Mouse (Mus musculus): ENCODE results near the gene Cd300lg.

Gene Cd300lg

GRCm38 (mm10) chr11:102041350-102041949, at the start of gene Cd300lg:
Gene Cd300lg, plus strand, starts transcription at chr11:102041509.
- DNase-seq (ENCODE audit: low spot score in 2 of 2), result no peak

- DNase-seq (ENCODE audit: low spot score in 2 of 2), result no peak
Observed at GRCm38 (mm10) chr11:101991813-101992212, 49.5 kb upstream of the Cd300lg start.

GRCm38 (mm10) chr11:101992411-101992810, 48.9 kb upstream of the Cd300lg start:
- no peak for DNase-seq (ENCODE audit: low spot score in 2 of 2)

GRCm38 (mm10) chr11:101994100-101994499, 47.2 kb upstream of the Cd300lg start:
- DNase-seq (ENCODE audit: low spot score in 2 of 2), result no peak

GRCm38 (mm10) chr11:101995938-101996337, 45.4 kb upstream of the Cd300lg start:
- DNase-seq (ENCODE audit: low spot score in 2 of 2), result no peak

- no peak for DNase-seq (ENCODE audit: low spot score in 2 of 2)
Observed at GRCm38 (mm10) chr11:101998258-101998657, 43.1 kb upstream of the Cd300lg start.

GRCm38 (mm10) chr11:101999466-101999865, 41.8 kb upstream of the Cd300lg start:
- no peak for DNase-seq (ENCODE audit: low spot score in 2 of 2)

- DNase-seq (ENCODE audit: low spot score in 2 of 2), result no peak
Observed at GRCm38 (mm10) chr11:102004251-102004650, 37.1 kb upstream of the Cd300lg start.

GRCm38 (mm10) chr11:102006271-102006670, 35.0 kb upstream of the Cd300lg start:
- no peak for DNase-seq (ENCODE audit: low spot score in 2 of 2)

GRCm38 (mm10) chr11:102006688-102007087, 34.6 kb upstream of the Cd300lg start:
- no peak for DNase-seq (ENCODE audit: low spot score in 2 of 2)

- no peak for DNase-seq (ENCODE audit: low spot score in 2 of 2)
Observed at GRCm38 (mm10) chr11:102008372-102008771, 32.9 kb upstream of the Cd300lg start.

- DNase-seq (ENCODE audit: low spot score in 2 of 2), result no peak
Observed at GRCm38 (mm10) chr11:102008954-102009637, 32.2 kb upstream of the Cd300lg start.

GRCm38 (mm10) chr11:102010140-102010539, 31.2 kb upstream of the Cd300lg start:
- no peak for DNase-seq (ENCODE audit: low spot score in 2 of 2)

- no peak for DNase-seq (ENCODE audit: low spot score in 2 of 2)
Observed at GRCm38 (mm10) chr11:102011510-102011909, 29.8 kb upstream of the Cd300lg start.

- no peak for DNase-seq (ENCODE audit: low spot score in 2 of 2)
Observed at GRCm38 (mm10) chr11:102013201-102013600, 28.1 kb upstream of the Cd300lg start.

GRCm38 (mm10) chr11:102015472-102015871, 25.8 kb upstream of the Cd300lg start:
- DNase-seq (ENCODE audit: low spot score in 2 of 2), result no peak

- DNase-seq (ENCODE audit: low spot score in 2 of 2), result no peak
Observed at GRCm38 (mm10) chr11:102016136-102016535, 25.2 kb upstream of the Cd300lg start.

- no peak for DNase-seq (ENCODE audit: low spot score in 2 of 2)
Observed at GRCm38 (mm10) chr11:102019736-102020135, 21.6 kb upstream of the Cd300lg start.

GRCm38 (mm10) chr11:102021196-102021595, 20.1 kb upstream of the Cd300lg start:
- DNase-seq (ENCODE audit: low spot score in 2 of 2), result no peak

- no peak for DNase-seq (ENCODE audit: low spot score in 2 of 2)
Observed at GRCm38 (mm10) chr11:102023406-102023805, 17.9 kb upstream of the Cd300lg start.

GRCm38 (mm10) chr11:102024084-102024758, 17.1 kb upstream of the Cd300lg start:
- DNase-seq (ENCODE audit: low spot score in 2 of 2), result no peak

GRCm38 (mm10) chr11:102024875-102025274, 16.4 kb upstream of the Cd300lg start:
- DNase-seq (ENCODE audit: low spot score in 2 of 2), result no peak

GRCm38 (mm10) chr11:102025354-102025753, 16.0 kb upstream of the Cd300lg start:
- no peak for DNase-seq (ENCODE audit: low spot score in 2 of 2)
